Mouse (Mus musculus): ENCODE measurements around the gene Gm10638.

Gene Gm10638

DNA sequence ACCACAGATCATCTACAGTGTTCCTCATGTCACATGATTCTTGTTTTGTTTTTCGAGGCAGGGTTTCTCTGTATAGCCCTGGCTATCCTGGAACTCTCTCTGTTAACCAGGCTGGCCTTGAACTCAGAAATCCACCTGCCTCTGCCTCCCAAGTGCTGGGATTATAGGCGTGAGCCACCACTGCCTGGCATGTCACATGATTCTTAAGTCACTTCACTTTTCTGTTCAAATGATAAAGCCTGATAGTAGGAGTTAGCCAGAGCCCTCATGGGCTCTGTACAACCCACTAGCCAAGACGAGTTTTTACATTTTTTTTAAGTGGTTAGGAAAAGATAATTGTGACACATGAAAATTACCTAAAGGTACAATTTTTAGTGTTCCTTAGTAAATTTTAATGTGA is 13.2 kb downstream of the Gm10638 start:
- no peak for TF ChIP-seq GATA4 (IDR thresholded peaks at IDR 0.05; ENCODE audit: insufficient replicate concordance, low read length)

DNA sequence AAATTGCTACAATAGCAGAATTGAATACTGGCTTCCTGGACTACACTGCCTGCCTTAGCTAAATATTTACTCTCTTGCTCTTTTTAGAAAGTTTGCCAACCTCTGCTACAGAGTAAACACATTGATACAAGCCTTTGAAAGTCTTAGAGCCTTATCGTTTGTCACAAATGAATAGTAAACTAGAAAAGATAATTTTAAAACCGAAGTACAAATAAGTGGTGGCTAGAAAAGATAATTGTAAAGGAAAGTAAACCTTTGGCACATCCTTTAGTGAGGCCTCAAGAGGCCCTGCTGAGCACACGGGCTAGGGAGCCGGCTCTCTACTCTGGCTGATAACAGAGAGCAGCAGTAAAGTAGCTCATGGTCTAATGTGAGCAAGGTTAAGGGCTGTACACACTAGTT is 13.6 kb downstream of the Gm10638 start:
- TF ChIP-seq GATA4 (IDR thresholded peaks at IDR 0.05; ENCODE audit: insufficient replicate concordance, low read length) = no peak

DNA sequence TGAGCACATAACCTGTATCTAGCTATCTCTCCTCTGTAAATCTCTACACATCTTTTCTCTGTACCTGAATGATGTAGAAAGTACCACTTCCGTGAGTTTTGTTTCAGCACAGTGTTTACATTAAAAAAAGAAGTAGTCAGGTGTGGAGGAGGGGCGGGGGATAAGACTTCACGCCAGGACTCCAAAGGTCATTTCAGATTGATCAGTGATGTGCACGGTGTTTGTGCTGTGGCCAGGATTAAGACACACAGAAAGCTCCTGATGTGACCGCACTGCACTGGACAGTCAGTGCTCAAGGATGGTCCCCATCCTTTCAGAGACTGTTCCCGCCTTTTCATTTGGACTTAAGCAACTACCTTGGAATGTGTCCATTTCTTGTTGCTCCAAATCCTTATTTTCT is 15.2 kb downstream of the Gm10638 start:
- TF ChIP-seq GATA4 (IDR thresholded peaks at IDR 0.05; ENCODE audit: insufficient replicate concordance, low read length) = no peak

DNA sequence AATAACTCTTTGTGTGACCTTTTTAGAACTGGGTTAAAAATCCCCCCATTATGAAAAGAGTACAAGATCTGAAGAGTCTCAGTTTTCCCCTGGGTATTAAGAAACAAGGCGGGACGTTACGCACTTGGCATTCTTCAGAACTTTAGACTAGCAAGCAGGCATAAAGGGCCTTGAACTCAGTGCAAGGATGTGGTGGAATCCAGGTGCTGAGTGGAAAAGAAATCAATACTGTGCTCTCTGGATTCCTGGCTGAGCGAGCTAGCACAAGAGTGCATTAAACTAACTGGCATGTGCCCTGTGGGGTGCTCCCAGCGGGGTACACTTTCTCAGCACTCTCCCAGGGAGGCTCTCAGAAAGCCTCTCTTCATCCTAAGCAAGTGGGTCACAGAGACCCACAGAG is 17.3 kb downstream of the Gm10638 start:
- no peak for TF ChIP-seq GATA4 (IDR thresholded peaks at IDR 0.05; ENCODE audit: insufficient replicate concordance, low read length)

DNA sequence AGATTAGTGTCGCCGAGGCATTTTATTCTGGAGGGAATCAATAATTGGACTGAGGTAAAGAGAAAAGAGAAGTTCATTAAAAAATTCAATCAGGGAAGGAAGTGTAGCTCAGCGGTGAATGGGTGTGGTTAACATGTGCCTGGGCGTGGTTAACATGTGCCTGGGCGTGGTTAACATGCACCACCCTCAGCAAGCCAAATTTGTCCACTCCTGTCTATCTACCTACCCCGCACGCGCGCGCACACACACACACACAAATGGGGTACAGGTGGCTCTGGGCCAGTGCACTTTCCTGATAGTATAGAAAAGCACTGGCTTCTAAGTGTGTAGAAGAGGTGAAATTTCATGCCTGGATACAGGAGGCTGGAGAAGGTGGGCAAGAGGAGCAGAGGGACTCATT is 19.7 kb downstream of the Gm10638 start:
- TF ChIP-seq GATA4 (IDR thresholded peaks at IDR 0.05; ENCODE audit: insufficient replicate concordance, low read length) = no peak

DNA sequence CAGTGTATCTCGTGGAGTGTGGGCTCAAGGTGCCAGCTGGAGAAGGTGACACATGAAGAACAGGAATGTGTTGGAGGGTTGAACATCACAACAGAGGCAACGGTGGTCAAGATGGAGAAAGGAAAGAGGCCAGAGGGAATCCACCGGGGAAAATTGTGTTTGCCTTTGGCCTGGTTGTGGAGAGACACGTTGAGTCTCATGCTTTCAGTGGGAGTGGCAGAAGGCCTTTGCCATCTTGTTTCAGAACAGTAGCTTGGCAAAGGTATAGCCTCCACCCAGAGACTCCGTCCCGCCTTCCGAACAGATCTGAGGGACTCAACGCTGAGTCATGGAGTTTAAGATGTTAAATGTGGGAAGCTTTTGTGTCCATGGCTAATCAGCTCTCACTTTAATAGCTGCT is 20.2 kb downstream of the Gm10638 start:
- no peak for TF ChIP-seq GATA4 (IDR thresholded peaks at IDR 0.05; ENCODE audit: insufficient replicate concordance, low read length)

DNA sequence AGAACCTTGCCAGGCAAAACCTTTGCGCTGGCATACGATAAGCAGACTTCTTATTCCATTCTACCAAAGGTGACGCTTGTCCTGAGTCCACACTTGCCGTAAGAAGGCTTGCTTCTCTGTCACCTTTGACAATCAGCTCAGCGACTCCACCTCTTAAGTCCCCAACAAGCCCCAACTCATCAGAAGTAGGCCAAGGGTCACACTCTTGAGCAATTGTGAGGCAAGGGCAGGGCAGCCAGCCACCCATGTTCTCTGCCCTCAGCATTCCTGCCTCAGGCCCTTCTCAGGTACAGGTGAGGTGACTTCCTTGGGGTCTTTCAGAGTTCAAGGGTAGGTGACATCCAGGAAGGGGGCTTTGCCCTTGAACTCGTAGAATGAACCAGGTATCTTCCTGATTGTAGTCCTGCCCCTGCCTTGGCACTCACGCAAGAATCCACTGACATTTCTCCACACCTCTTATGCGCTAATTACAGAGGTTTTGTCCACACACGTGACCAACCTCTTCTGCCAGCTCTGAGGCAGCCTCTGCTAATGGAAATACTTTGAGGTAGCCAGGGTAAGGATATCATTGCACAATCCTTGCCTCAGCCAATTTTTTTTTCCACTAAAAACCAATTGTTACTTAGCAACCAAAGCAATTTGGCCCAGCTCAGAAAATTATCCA is 21.2 kb downstream of the Gm10638 start:
- TF ChIP-seq GATA4 (IDR thresholded peaks at IDR 0.05; ENCODE audit: insufficient replicate concordance, low read length) = no peak

DNA sequence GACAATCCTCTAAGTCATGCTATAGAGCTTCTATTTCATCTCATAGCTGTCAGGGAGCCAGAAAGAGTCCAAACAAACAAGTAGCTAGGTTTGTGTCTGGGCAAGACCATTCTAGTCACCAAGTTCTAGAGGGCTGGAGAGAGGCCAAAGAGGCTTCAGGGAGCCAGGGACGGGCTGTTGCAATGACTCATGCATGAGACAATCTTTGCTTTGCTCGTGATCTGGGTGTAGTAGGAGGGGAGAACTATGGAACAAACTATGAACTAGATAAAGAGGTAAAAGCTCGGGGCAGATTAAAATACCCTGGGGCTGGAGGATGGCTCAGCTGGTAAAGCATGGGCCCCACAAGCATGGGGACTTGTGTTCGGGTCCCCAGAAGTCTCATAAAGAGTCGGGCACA is 23.0 kb downstream of the Gm10638 start:
- TF ChIP-seq GATA4 (IDR thresholded peaks at IDR 0.05; ENCODE audit: insufficient replicate concordance, low read length) = no peak

DNA sequence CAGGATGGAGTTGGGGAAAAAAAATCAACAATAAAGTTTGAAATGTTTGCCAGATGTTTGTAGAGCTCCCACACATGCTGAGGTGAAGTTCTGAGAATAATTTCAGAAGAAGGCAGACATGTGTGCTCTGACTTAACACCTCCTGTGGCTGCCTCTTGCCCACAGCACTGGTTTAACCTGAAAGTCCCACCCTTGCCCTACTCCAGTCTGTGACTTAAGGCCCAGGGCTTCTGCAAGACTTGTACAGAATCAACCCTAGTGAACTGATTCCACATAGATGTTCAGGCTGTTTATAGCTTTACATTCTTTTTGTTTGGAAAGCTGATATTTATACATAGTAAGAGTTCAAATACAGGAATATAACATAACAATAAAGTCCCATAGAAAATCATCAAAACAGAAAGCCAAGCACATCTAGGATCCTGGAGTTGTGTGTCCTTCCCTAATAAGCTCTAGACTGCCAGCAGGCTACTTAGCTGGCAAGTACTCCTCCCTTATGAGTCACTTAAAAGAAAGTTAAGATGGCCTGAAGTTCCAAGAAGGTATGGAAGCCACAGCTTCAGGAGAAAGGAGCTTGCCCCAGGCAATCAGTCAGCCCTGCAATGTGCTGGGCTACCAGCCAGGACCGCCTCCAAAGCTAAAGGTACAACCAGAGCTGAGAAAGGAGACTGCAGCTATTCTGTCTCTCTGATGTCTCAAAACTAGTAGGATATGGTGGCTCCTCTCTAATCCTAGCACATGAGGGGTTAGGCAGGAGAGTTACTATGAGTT is 24.6 kb downstream of the Gm10638 start:
- TF ChIP-seq GATA4 (IDR thresholded peaks at IDR 0.05; ENCODE audit: insufficient replicate concordance, low read length) = no peak

DNA sequence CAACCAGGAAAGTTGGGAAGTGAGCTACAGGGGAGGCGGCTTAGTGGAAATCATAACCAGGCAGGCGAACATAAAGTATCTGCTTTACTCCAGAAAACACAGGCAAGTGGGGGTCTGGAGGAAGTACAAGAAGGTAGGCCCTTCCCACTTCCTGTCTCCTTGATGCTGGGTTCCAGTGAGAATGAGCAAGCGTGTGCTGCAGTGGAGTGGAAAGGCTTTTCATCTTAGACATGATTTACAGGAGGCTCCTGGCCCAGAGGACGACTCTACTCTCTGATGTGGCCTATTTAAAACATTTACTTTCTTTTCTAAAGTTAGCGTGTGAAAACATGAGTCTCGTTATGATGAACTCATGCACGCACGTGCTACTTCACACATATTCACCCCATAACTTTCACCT is 33.7 kb downstream of the Gm10638 start:
- TF ChIP-seq GATA4 (IDR thresholded peaks at IDR 0.05; ENCODE audit: insufficient replicate concordance, low read length) = no peak

DNA sequence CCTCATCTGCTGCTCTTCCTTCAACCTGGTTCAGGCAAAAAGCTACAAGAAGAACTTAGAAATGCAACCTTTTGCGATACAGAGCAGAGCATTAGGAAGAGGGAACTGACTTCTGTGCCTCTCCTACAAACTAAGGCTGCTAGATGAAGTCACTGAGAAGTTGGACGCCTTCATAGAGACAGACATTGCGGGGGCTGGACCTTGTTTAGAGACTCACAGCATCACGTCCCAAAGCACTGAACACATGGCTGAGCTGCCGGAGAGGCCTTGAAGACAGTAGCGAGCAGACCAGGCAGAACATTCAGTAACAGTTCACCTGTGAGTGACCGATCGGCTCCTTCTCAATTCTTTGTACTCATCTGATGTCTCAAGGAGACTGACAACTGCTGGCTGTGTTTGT is 35.6 kb downstream of the Gm10638 start:
- no peak for TF ChIP-seq GATA4 (IDR thresholded peaks at IDR 0.05; ENCODE audit: insufficient replicate concordance, low read length)

DNA sequence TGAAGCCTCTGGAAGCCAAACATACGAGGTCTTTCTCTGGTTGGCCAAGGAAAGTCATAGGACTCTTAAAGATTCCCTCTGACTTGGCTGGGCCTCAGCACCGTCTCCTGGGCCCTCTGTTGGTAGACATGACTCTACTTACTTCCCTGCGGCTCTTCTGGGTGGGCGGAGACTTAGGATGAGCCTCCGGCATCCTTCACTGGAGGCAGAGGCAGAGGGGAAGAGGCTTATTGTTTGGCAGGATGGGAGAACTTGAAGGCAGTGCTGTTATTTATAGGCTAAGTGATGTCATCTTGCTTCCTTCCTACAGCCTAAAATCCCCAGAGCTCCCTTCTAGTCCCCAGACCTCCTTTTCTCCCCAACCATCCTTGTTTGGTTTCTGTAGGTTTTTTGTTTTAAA is 41.0 kb downstream of the Gm10638 start:
- no peak for TF ChIP-seq GATA4 (IDR thresholded peaks at IDR 0.05; ENCODE audit: insufficient replicate concordance, low read length)

DNA sequence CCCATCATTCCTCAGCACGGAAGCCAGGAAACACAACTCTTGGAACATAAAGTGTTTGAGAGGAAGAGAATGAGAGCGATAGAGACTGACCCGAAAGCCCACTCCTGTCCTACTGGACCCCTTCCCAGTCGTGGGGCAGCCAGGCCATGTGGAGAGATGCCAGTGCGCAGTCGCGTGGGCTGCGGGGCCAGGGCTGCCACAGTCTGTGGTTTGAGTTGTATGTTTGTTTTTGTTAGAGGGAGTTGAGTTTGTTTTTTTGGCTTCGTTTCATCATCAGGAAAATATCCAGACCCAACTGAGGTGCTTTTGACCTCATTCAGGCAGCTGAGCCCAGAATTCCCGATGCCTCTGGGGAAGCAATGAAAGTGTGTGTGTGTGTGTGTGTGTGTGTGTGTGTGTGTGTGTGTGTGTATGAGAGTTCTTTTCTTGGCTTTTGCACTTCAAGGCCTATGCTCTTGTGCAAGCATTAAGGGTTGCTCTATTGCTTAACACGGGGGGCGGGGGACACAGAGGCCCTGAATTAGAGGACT is 42.5 kb downstream of the Gm10638 start:
- TF ChIP-seq GATA4 (IDR thresholded peaks at IDR 0.05; ENCODE audit: insufficient replicate concordance, low read length) = no peak

DNA sequence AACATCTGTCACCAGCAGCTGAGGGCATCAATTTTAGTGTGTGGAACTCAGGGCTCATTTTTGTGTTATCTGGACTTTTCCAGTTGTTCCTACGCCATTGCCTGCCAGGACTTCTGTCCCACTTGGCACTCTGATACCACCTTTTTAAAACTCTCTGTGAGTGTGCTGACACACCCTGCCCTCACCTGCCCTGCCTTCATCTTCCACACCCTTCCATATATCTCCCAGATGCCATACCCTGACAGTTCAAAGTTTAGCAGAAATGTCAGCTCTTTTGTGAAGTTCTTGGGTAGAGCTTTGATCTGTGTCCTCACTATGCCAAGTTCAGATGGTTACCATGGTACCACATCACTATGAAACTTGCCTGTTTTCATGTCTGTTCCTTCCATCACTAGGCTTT is 44.1 kb downstream of the Gm10638 start:
- no peak for TF ChIP-seq GATA4 (IDR thresholded peaks at IDR 0.05; ENCODE audit: insufficient replicate concordance, low read length)

DNA sequence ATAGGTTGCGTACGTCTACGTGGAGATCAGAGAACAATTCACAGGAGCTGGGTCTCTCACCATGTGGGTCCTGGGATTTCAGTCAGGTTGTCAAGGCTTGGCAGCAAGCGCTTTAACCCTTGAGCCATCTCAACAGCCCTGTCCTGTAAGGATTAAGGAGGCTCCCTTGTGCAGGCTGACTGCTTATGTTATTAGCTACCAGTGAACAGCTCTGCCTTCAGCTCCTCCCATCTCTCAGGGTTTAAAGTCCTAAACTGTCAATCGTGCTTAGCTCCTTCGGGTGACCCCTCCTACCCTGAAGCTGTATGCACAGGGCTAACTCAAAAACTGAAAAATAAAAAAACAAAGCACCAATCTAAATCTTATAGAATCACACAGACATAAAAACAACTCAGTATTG is 46.0 kb downstream of the Gm10638 start:
- TF ChIP-seq GATA4 (IDR thresholded peaks at IDR 0.05; ENCODE audit: insufficient replicate concordance, low read length) = no peak

DNA sequence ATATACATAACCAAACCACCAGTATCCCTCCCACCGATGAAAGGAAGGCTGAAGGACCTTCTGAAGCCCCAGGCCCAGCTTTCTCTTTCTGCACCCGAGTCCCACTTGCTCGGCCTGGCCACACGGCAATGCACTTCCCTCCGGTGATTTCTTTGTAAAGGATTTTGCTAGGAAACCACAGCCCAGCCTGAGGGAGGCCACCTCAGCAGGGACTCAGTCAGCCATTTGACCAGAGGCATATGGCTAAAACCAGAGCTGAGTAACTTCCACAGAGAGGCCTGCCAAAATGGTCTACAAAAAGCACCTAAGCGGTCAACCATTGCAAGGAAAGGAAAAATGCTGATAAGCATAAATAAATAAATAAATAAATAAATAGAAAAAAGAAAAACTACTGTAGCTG is 49.2 kb downstream of the Gm10638 start:
- TF ChIP-seq GATA4 (IDR thresholded peaks at IDR 0.05; ENCODE audit: insufficient replicate concordance, low read length) = no peak

All from liver, adult (tissue).